12 mouse cellular contexts compared by ENCODE assay signal in the genomic region with DNA sequence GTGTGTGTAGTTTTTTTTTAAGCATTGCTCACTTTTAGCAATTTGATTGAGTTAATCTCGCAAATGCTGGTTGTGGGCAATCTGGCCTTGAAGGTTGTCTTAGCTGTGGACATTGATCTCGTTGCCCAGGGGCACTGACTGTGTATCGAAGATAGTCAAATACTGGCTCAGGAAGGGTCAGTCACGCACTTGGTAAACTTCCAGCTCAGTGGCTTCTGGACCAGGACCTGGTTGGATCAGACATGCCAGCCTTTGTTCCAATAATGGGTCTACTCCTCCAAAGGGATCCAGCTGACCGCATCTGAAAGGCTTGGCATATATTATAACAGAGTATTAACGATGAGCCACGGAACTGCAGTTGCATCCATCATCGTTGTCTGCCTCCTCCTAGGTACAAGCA.
DNase-seq lines count a peak whose midpoint lies in the region.
"Had no signal": no experiment of that assay in that cellular context is flagged by ENCODE, and none has a peak within 500 bp of the region (broad histone marks: within the 10 kb centered on the region; RNA-seq: fewer than 3 reads in every experiment).

No protein-coding gene starts in this region.

- peak; percentile 42 to 58 for DNase-seq in cerebellum, postnatal 14 days
- DNase-seq in cerebellum, postnatal 36 days = no peak
- peak; percentile 49 for DNase-seq in heart, adult 11 months
- DNase-seq in heart, postnatal 4 days = no peak
- DNase-seq in adrenal gland, postnatal 25 days = no peak
- DNase-seq: adrenal gland, adult 8-10 months; adrenal gland, postnatal 14 days; cerebellum, adult 11 months; cerebellum, adult 18-20 months; cerebellum, adult 8-10 months; cerebellum, adult 9-11 months; embryo, embryonic 11 days had no signal

Comparison
In these comparisons a context has a peak if more than half of its experiments do, and no peak if none do; other contexts are left out.
1. DNase-seq: peak in cerebellum, postnatal 14 days (2 of 2) and heart, adult 11 months (single experiment); none in cerebellum, postnatal 36 days (0 of 2), heart, postnatal 4 days (single experiment) and adrenal gland, postnatal 25 days (single experiment).